Mouse (Mus musculus) CH12.LX (cell line): ENCODE results near the gene Igf1r. TPM values are rescaled to one million over a fixed set of nuclear protein-coding genes. Genes with fewer than 3 reads are reported as not detected.

Experiments
- DNase-seq: peaks from one replicate; pipeline ENCODE4 v3.0.0-alpha.2; 2013; ENCODE audit errors: extremely low read depth
- H3K27ac ChIP-seq: 2 replicates; pipeline ENCODE4 v1.5.1; 2012; ENCODE audit warnings: low read depth, mild to moderate bottlenecking, control low read depth, moderate library complexity; ENCODE audit not compliant: insufficient read depth
- H3K27me3 ChIP-seq: replicated peaks from 2 replicates; pipeline ENCODE3; 2012; ENCODE audit warnings: inconsistent platforms
- H3K36me3 ChIP-seq, 2 experiments: replicated peaks in 1 of 2; 2 replicates each; pipeline versions ENCODE3 to v1.6.1; 2012; ENCODE audit warnings: inconsistent platforms in 1 of 2, low read length in 1 of 2, mild to moderate bottlenecking in 1 of 2, mixed read lengths in 1 of 2, moderate library complexity in 1 of 2; ENCODE audit not compliant: control insufficient read depth in 1 of 2, insufficient read depth in 1 of 2
- H3K4me1 ChIP-seq, 2 experiments: 2 replicates each; pipeline ENCODE4 v1.6.1; 2012; ENCODE audit warnings: inconsistent platforms in 1 of 2, moderate library complexity in 1 of 2; ENCODE audit not compliant: insufficient read depth in 2 of 2, control insufficient read depth in 1 of 2
- H3K4me2 ChIP-seq: 2 replicates; pipeline ENCODE4 v1.6.1; 2012; ENCODE audit warnings: low read depth, mild to moderate bottlenecking, control low read depth; ENCODE audit not compliant: poor library complexity, insufficient read depth, severe bottlenecking
- H3K4me3 ChIP-seq, 3 experiments: fragments of 150-350 bp in 1 of 3; sonication (generic) in 1 of 3; replicated peaks in 1 of 3; 2 replicates each; pipeline versions ENCODE3 to v1.5.1; 2011 to 2012; ENCODE audit warnings: low read depth in 2 of 3, low read length in 2 of 3, mild to moderate bottlenecking in 2 of 3, moderate library complexity in 2 of 3, control low read depth in 1 of 3, improper control_type of control experiment in 1 of 3, inconsistent platforms in 1 of 3, mixed read lengths in 1 of 3; ENCODE audit not compliant: poor library complexity in 1 of 3
- H3K79me2 ChIP-seq: replicated peaks from 2 replicates; pipeline ENCODE4 v1.6.1; 2012; ENCODE audit warnings: mild to moderate bottlenecking, moderate library complexity; ENCODE audit not compliant: control insufficient read depth, poor library complexity, insufficient read depth, severe bottlenecking; ENCODE audit errors: extremely low read depth
- H3K9ac ChIP-seq: 2 replicates; pipeline ENCODE4 v1.6.1; 2012; ENCODE audit warnings: low read depth, mild to moderate bottlenecking, control low read depth, moderate library complexity; ENCODE audit not compliant: insufficient read depth
- H3K9me3 ChIP-seq: replicated peaks from 2 replicates; pipeline ENCODE3; 2012; ENCODE audit warnings: low read length, inconsistent platforms, mixed read lengths
- BHLHE40 ChIP-seq: IDR thresholded peaks from 2 replicates; pipeline ENCODE4 v1.6.1; 2011; ENCODE audit warnings: mild to moderate bottlenecking, low read depth, low read length, improper control_type of control experiment
- CHD2 ChIP-seq: IDR thresholded peaks from 2 replicates; pipeline ENCODE4 v1.6.1; 2011; ENCODE audit warnings: low read length, improper control_type of control experiment
- ELF1 ChIP-seq: IDR thresholded peaks from 2 replicates; pipeline ENCODE4 v1.6.1; 2014; ENCODE audit warnings: low read depth, mild to moderate bottlenecking, inconsistent platforms, low read length, improper control_type of control experiment
- ETS1 ChIP-seq: conservative IDR thresholded peaks from 2 replicates; pipeline ENCODE4 v1.6.1; 2012; ENCODE audit warnings: low read depth, mild to moderate bottlenecking, inconsistent platforms, low read length, improper control_type of control experiment, moderate library complexity
- GABPA ChIP-seq: IDR thresholded peaks from 2 replicates; pipeline ENCODE4 v1.6.1; 2012; ENCODE audit warnings: low read depth, low read length, improper control_type of control experiment, inconsistent platforms; ENCODE audit not compliant: insufficient replicate concordance
- HCFC1 ChIP-seq: IDR thresholded peaks from 2 replicates; pipeline ENCODE4 v1.6.1; 2012; ENCODE audit warnings: low read depth, mild to moderate bottlenecking, inconsistent platforms, low read length, improper control_type of control experiment
- IRF4 ChIP-seq: IDR thresholded peaks from 2 replicates; pipeline ENCODE4 v1.6.1; 2014; ENCODE audit warnings: low read depth, mild to moderate bottlenecking, inconsistent platforms, low read length, improper control_type of control experiment
- JUND ChIP-seq: conservative IDR thresholded peaks from 2 replicates; pipeline ENCODE4 v1.6.1; 2011; ENCODE audit warnings: low read depth, low read length, improper control_type of control experiment
- KAT2A ChIP-seq: IDR thresholded peaks from 2 replicates; pipeline ENCODE4 v1.6.1; 2012; ENCODE audit warnings: low read length, improper control_type of control experiment, inconsistent platforms; ENCODE audit not compliant: insufficient replicate concordance
- MAFK ChIP-seq: IDR thresholded peaks from 2 replicates; pipeline ENCODE4 v1.6.1; 2011; ENCODE audit warnings: low read length, improper control_type of control experiment; ENCODE audit not compliant: insufficient replicate concordance
- MAX ChIP-seq: IDR thresholded peaks from 2 replicates; pipeline ENCODE4 v1.6.1; 2011; ENCODE audit warnings: low read length, improper control_type of control experiment
- MEF2A ChIP-seq: IDR thresholded peaks from 2 replicates; pipeline ENCODE4 v1.6.1; 2014; ENCODE audit warnings: low read depth, mild to moderate bottlenecking, inconsistent platforms, low read length, improper control_type of control experiment, borderline replicate concordance
- MXI1 ChIP-seq: IDR thresholded peaks from 2 replicates; pipeline ENCODE4 v1.6.1; 2011; ENCODE audit warnings: mild to moderate bottlenecking, low read depth, low read length, improper control_type of control experiment
- MYC ChIP-seq: IDR thresholded peaks from 2 replicates; pipeline ENCODE4 v1.6.1; 2011; ENCODE audit warnings: low read depth, mild to moderate bottlenecking, improper control_type of control experiment, low read length
- NRF1 ChIP-seq: IDR thresholded peaks from 2 replicates; pipeline ENCODE4 v1.6.1; 2014; ENCODE audit warnings: low read depth, mild to moderate bottlenecking, inconsistent platforms, low read length, improper control_type of control experiment, moderate library complexity
- POLR2A ChIP-seq: IDR thresholded peaks from 2 replicates; pipeline ENCODE4 v1.6.1; 2011; ENCODE audit warnings: low read depth, mild to moderate bottlenecking, improper control_type of control experiment, low read length
- POLR2AphosphoS2 ChIP-seq: IDR thresholded peaks from 2 replicates; pipeline ENCODE4 v1.6.1; 2011; ENCODE audit warnings: low read depth, low read length, improper control_type of control experiment
- RCOR1 ChIP-seq: conservative IDR thresholded peaks from 2 replicates; pipeline ENCODE4 v1.6.1; 2012; ENCODE audit warnings: low read depth, mild to moderate bottlenecking, inconsistent platforms, low read length, improper control_type of control experiment
- SMC3 ChIP-seq: IDR thresholded peaks from 2 replicates; pipeline ENCODE4 v1.6.1; 2011; ENCODE audit warnings: low read depth, low read length, improper control_type of control experiment
- TCF12 ChIP-seq: IDR thresholded peaks from 2 replicates; pipeline ENCODE4 v1.6.1; 2014; ENCODE audit warnings: low read depth, mild to moderate bottlenecking, inconsistent platforms, low read length, improper control_type of control experiment
- USF1 ChIP-seq: IDR thresholded peaks from 2 replicates; pipeline ENCODE4 v1.6.1; 2014; ENCODE audit warnings: low read depth, mild to moderate bottlenecking, inconsistent platforms, low read length, improper control_type of control experiment
- ZKSCAN1 ChIP-seq: IDR thresholded peaks from 2 replicates; pipeline ENCODE4 v1.6.1; 2012; ENCODE audit warnings: low read depth, inconsistent platforms, low read length, improper control_type of control experiment, borderline replicate concordance
- ZMIZ1 ChIP-seq: IDR thresholded peaks from 2 replicates; pipeline ENCODE4 v1.6.1; 2012; ENCODE audit warnings: low read depth, mild to moderate bottlenecking, inconsistent platforms, low read length, improper control_type of control experiment
- dilution Hi-C: fragments of 300-500 bp; cut with MboI; formaldehyde crosslinking; loops from 2 replicates; pipeline ENCODE4 v1.14.3; 2020; ENCODE audit warnings: low sequenced_read_pairs; ENCODE audit not compliant: extremely low pct_unique_long_range_greater_than_20kb, extremely low pct_ligation_motif_present
- in situ Hi-C: fragments of 300-500 bp; cut with MboI; formaldehyde crosslinking; loops from 3 replicates; pipeline ENCODE4 v1.14.3; 2019; ENCODE audit warnings: low sequenced_read_pairs, low pct_ligation_motif_present, low pct_unique_long_range_greater_than_20kb, mixed read lengths
- polyA plus RNA-seq: library from polyadenylated mRNA; unstranded; fragments of >175 nt; gene quantifications from 2 replicates; pipeline ENCODE4 v1.2.1, GENCODE M21; 2012; ENCODE audit warnings: low read depth; ENCODE audit not compliant: insufficient read length
- total RNA-seq, 2 experiments: library from RNA; depleted of rRNA; stranded (reverse); fragments of 300-350 nt in 1 of 2; fragments of >200 nt in 1 of 2; gene quantifications; 2 replicates each; pipeline ENCODE4 v1.2.3; 2012 to 2014

Gene Igf1r
- total and polyA plus RNA-seq, 3 experiments, result 0.19 to 1.6 (median 0.29) TPM

GRCm38 (mm10) chr7:67952036-67952681, 468 bp upstream of the Igf1r start:
- no peaks in the 10 kb centered on the region for H3K36me3 ChIP-seq
- dilution Hi-C loops (no loop called here), in situ Hi-C loops (no loop called here)
- no peaks in the 10 kb centered on the region for H3K79me2 ChIP-seq
- peak overlapping the region; percentile 65 for H3K9ac ChIP-seq
- no peak for DNase-seq
- H3K27ac ChIP-seq, result no peak overlapping the region
- TF ChIP-seq ETS1 (no peak), MAX (no peak), MYC (no peak), SMC3 (no peak), JUND (no peak), HCFC1 (no peak), RCOR1 (no peak), MAFK (no peak), NRF1 (no peak), CHD2 (no peak), ZMIZ1 (no peak), MXI1 (no peak), MEF2A (no peak), USF1 (no peak), ZKSCAN1 (no peak), POLR2A (no peak), TCF12 (no peak), ELF1 (no peak), BHLHE40 (no peak)
- H3K4me3 ChIP-seq, result peak overlapping the region in 2 of 3 experiments; percentile 47 to 77
- peak overlapping the region; percentile 93 for H3K4me2 ChIP-seq
- H3K9me3 ChIP-seq, result peaks cover 7% of the 10 kb centered on the region
- H3K4me1 ChIP-seq, result peaks cover 0 to 3% of the 10 kb centered on the region in 2 experiments; a peak in 1 of 4 replicates
- H3K27me3 ChIP-seq, result peaks cover 85% of the 10 kb centered on the region

- H3K4me3 ChIP-seq, result no peak overlapping the region
- no peak overlapping the region for H3K9ac ChIP-seq
- H3K4me2 ChIP-seq, result no peak overlapping the region
- no peak overlapping the region for H3K27ac ChIP-seq
- H3K4me1 ChIP-seq, result peaks cover 0 to 3% of the 10 kb centered on the region in 2 experiments; a peak in 1 of 4 replicates
- in situ Hi-C loops (no loop called here), dilution Hi-C loops (no loop called here)
- TF ChIP-seq KAT2A, result no peak
- no peak for TF ChIP-seq MEF2A
- TF ChIP-seq CHD2, result no peak
- TF ChIP-seq USF1, result no peak
- TF ChIP-seq POLR2A, result no peak
- TF ChIP-seq IRF4, result no peak
- no peak for TF ChIP-seq ZMIZ1
- no peak for TF ChIP-seq GABPA
- TF ChIP-seq JUND, result no peak
- TF ChIP-seq POLR2AphosphoS2, result no peak
- H3K9me3 ChIP-seq, result peaks cover 7% of the 10 kb centered on the region
- H3K27me3 ChIP-seq, result peaks cover 85% of the 10 kb centered on the region
- no peaks in the 10 kb centered on the region for H3K79me2 ChIP-seq
- H3K36me3 ChIP-seq, result no peaks in the 10 kb centered on the region
- DNase-seq, result no peak
Observed at GRCm38 (mm10) chr7:67953764-67954242, 1.2 kb downstream of the Igf1r start.
